Mouse (Mus musculus) G1E-ER4 (cell line): ENCODE measurements around the gene Mrtfa. TPM values are rescaled to one million over a fixed set of nuclear protein-coding genes. Genes with fewer than 3 reads are reported as not detected.

Experiments used
- GATA1 ChIP-seq: IDR thresholded peaks from one replicate; pipeline ENCODE4 v1.8.0; 2012; ENCODE audit warnings: low read length, inconsistent platforms
- polyA plus RNA-seq: library from polyadenylated mRNA; stranded (reverse); fragments of >175 nt; gene quantifications from 2 replicates; pipeline ENCODE4 v1.2.3, GENCODE M21; 2012

Gene Mrtfa
- polyA plus RNA-seq, 1 experiment, result 17.8 TPM

DNA sequence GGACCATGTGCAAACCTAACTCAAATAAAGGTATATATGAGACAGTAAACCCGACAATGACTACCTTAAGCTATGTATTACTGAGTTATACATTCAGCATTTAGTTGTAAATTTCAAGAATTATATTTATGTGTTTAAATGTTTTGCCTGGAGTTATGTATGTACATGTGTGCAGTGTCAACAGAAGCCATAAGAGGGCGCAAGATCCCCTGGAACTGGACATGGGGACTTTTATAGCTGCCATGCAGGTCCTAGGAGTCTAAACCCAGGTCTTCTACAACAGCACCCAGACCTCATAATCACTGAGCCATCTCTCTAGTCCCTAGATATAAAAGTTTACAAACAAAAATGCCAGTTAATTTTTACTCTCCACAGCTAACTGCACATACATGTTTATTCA is 117.8 kb downstream of the Mrtfa start:
- TF ChIP-seq GATA1, result no peak

DNA sequence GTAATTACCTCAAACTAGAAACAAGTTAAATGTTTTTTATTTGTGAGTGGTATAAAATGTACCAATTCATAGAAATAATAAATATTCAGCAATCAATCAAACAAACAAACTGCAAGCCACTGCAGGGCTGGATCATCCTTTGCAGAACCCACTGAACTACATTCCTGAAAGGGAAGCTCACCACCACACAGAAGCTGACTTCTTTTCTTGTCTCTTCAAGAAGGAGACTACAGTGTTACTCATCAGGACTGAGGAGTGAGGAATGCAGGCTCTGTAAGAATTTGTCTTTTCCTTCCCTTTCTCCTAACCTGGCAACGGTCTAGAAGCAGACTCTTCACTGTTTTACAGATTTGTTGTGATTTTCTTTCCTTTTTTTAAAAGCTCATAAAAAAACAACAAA is 120.1 kb downstream of the Mrtfa start:
- TF ChIP-seq GATA1, result no peak

DNA sequence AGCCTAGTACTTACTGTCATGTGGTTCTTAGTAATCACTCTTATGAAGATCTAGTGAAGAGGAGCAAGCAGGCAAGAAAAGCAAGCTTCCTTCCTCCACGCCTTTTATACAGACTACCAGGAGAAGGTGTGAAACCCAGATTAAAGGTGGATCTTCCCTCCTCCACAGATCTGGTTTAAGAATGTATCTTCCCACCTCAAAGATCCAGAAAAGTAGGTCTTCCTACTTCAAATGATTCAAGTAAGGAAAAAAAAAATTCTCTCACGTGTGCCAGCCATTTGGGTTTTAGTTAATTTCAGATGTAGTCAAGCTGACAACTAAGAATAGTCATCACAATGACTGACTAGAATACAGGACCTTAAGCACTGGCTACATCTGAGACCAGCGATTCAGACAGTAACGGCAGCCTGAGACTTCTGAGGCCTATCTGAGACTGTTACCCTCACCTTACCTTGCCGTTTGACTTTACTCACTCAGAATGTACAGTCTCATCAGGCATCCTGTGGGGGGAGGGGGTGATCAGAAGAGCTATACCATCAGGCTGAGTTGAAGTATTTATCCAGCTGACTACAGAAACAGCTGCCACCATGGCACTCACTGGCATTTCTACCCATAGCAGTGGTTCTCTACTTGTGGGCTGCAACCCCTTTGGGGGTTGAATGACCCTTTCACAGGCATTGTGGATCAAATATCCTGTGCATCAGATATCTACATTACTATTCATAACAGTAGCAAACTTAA is 121.7 kb downstream of the Mrtfa start:
- TF ChIP-seq GATA1, result no peak

DNA sequence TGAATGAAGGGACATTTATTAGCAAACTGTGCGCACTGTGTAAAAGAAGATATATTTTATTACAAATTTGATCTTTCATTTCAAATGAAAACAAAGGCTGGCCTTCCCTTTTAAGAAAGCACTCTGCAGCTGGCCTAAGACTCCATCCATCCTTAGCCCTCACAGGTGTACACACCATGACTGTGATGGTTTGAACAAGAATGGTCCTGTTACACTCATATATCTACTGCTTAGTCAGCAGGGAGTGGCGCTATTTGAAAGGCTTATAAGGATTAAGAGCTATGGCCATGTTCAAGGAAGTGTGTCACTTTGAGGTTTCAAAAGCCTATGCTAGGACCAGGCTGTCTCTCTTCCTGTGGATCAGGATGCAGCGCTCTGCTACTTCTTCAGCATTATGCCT is 122.8 kb downstream of the Mrtfa start:
- TF ChIP-seq GATA1, result no peak

DNA sequence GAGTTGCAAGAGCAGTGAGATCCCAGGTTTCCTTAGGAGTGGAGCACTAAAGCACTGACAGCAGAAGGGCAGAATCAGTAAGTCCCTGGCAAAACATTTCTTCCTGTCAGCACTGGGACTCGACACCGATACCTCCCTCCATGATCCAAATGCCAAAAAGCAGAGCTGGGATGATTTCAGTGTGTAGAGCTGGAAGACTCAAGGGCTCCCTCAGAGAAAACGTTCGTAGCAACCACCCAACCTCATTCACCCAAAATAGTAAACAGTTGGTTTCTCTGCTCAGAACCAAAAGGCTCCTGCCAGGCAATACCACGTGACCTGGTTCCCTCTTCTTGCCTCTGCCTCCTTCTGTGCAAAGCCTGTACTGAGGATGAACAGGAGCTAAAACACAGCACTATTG is 123.6 kb downstream of the Mrtfa start:
- TF ChIP-seq GATA1, result no peak

DNA sequence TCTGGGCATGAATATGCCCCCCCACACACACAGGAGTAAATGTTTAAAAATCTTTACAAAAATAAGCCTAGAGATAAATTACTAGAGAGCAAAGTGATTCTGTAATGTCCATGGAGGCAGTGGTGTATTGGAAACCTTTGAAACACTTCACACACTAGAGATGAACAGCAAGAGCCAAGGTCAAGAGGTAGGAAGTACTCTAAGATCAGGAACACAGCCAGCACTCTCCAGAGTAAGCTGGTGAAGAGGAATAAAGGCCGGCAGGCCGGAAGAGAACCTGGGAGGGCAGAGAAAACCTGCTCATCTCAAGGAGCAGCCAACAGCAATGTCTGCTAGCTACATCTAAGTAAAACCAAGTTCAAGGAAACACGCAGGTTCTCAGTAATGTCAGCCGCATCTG is 125.9 kb downstream of the Mrtfa start:
- no peak for TF ChIP-seq GATA1

DNA sequence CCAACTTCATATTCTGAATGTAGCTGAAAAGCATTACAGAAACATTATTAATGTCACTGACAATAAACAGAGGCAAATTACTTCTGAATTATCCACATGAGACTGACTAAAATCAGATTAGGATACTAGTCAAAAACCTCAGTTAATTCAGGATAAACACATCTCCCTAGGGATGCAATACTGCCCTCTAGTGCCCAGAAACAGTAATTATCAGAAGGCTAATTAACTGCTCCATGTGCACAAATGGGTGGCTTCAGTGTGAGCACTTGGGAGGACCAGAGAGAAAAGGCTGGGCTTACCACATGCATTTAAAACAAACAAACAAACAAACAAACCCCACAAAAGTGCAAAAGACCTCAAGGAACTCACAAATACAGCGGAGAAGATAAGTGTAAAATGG is 126.4 kb downstream of the Mrtfa start:
- TF ChIP-seq GATA1, result no peak

DNA sequence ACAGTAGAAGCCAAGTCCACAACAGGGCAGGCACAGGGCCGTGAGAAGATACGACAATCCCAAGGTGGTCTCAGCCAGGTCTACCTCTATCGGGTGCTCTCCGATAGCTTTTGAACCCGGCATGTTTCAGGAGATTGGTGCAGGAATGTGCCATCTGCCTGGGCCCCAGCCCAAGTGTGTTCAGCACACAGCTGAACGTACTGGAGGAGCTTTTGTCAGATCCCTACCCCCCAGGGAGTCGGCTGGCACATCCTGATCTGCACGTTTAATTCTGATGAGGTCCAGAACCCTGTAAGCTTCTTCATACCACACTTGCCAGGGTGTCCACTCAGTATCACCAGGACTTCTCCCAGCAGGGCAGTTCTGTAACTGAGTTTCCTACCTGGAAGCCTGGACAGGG is 127.9 kb downstream of the Mrtfa start:
- TF ChIP-seq GATA1, result no peak

DNA sequence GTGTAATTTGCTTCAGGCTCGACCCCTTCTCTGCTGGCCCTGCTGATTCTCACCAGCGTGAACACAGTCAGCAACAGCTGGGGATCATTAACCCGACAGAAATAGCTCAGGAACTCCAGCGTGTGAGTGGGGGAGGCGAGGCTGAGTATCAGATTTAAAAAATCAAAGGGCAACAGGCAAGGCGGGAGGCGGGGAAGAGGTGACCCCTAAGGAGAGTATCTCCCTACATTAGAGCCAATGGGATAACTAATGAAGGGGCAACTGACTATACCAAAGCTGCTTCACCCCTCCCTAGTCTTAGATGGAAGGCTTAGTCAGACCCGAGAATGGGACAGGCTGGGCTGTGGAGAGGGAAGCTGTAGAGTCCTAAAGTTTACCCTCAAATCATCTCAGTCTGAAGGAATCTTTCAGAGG is 128.4 kb downstream of the Mrtfa start:
- no peak for TF ChIP-seq GATA1

DNA sequence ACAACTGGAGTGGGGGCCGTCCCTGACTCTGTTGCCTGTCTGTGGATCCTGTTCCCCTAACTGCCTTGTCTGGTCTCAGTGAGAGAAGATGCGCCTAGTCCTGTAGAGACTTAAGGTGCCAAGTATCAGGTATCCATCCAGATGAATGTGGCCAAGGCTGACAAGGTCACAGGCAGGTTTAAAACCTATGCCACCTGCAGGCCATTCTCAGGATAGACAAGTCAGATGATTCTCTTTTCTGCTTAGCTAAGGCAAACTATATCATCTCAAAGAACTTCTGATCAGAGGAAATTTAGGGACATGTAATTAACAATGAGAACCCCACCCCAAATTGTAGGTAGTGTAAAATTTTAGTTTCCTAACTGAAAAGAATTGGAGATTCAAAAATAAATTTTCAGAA is 129.6 kb downstream of the Mrtfa start:
- no peak for TF ChIP-seq GATA1

DNA sequence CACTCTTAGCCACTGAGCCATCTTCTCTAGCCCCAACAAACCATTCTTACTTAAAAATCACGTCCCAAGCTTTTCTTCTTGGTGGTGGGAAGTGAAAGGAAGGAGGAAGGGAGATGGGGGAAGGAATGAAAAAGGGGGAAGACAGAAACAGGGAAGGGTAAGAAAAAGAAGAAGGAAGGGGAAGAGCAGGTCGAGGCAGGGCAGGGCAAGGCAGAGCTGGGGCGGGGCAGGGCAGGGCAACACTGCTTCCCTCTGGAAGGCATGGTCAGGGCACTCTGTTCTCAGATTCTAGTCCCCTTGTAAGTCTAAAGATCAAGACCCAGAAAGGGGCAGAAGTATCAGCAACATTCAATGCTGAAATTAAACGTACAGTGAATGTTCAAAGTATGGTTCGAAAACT is 132.8 kb downstream of the Mrtfa start:
- no peak for TF ChIP-seq GATA1

DNA sequence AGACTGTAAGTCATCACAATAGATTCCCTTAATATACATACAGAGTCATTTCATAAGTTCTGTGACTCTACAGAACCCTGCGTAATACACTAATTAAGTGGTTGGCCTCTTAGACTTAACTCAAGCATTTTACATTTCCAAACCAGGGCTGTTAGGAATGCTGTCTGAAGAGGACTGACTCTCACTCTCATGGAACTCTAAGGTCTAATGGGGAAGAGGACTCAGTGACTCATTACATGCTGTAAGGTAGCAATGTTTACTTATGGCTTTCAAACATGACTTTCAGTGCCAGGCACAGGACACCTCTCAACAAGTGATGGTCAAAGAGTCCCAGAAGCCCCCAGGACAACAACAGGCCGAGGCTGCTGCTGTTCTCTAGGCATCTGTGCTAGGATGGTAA is 135.1 kb downstream of the Mrtfa start:
- TF ChIP-seq GATA1, result no peak

DNA sequence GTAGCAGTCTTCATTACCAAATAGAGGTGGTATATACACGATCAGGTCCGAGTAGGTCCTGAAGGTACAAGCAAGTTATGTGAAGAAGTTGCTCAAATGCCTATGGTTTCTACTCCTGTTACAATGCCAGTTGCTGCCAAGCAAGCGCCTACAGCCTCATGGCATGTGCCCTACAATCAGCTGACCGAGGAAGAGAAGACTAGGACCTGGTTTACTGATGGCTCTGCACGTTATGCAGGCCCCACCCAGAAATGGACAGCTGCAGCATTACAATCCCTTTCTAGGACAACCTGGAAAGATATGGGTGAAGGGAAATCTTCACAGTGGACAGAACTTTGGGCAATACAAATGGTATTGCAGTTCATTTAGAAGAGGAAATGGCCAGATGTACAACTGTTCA is 138.1 kb downstream of the Mrtfa start:
- no peak for TF ChIP-seq GATA1

DNA sequence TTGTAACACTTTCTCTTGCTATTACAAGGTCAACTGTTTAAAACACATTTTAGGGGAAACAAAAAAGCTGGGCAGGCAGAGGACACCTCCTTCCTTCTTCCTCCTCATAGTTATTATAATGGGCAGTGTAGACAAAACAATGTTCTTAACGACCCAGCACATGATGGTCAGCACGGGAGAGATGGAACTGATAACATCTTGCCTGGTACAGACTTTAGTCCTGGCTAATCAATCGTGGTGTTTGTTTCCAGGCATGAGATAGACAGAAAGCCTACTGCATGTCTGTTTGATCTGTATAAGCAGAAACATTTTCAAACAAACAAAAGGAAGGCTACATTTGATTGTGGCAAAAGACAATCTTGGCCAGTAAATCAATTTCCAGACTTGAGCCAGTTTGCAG is 140.1 kb downstream of the Mrtfa start:
- TF ChIP-seq GATA1, result no peak

DNA sequence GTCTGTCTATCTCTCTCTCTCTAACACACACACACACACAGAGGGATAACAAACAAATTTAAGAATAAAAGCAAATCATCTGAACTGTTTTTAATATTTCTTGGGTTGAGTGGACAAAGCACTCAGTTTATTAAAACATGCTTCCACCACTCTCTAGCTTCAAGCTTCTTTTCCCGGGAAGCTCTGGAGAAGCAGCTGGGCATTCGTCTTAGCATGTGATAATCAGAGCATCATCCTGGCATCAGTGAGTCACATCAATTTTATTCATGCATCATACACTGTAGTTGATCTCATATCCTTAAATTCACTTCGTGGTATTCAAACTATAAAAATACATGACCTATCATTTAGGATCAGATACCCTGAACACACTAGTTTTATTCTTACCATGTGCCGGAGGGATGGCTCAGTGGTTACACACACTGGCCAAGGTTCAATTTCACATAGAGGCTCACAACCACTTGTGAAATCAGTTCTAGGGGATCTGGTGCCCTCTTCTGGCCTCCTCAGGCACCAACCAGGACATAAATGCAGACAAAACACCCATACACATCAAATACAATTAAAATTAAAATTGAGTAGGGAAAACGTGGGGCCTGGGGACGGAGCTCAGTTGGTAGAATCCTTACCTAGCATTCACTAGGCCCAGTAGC is 141.0 kb downstream of the Mrtfa start:
- no peak for TF ChIP-seq GATA1

DNA sequence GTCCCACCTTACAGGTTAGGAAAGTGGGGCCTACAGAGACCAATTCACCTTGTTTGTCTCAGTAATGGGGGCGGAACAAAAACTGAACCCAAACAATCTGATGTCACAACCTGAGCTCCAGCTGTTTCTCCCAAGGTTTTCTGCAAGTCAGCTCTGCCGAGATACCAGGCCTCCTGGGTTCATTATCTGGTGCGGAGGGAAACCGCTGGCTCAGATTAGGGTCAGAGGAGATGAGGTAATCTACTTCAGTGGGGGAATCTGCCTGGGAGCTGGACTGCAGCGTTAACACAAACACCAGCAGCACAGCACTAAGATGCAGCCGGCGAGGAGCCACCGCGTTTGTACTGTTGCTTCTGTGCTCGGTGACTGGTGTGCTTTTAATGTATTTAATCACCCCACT is 143.1 kb downstream of the Mrtfa start:
- TF ChIP-seq GATA1, result peak; percentile 100

DNA sequence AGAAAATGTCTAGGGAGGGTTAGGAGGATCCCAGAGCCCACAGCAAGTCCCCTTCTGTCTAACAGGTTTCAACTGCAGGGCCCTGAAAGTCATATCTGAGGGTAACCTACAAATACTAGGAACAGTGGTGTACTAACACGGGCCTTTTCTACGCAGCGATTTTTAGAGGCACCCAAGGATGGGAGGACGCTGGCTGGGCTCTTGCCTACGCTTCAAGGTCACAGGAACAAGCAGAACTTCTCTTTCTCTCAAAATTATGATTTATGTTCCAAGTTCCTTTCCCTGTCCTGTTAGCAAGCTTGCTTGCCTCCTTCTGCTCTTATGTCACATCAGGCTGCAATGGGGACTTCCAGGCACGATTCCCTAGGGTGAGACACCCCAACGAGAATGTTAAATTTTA is 144.5 kb downstream of the Mrtfa start:
- no peak for TF ChIP-seq GATA1
